Mouse (Mus musculus): ENCODE measurements around the gene Gchfr.

The Gchfr gene

DNA sequence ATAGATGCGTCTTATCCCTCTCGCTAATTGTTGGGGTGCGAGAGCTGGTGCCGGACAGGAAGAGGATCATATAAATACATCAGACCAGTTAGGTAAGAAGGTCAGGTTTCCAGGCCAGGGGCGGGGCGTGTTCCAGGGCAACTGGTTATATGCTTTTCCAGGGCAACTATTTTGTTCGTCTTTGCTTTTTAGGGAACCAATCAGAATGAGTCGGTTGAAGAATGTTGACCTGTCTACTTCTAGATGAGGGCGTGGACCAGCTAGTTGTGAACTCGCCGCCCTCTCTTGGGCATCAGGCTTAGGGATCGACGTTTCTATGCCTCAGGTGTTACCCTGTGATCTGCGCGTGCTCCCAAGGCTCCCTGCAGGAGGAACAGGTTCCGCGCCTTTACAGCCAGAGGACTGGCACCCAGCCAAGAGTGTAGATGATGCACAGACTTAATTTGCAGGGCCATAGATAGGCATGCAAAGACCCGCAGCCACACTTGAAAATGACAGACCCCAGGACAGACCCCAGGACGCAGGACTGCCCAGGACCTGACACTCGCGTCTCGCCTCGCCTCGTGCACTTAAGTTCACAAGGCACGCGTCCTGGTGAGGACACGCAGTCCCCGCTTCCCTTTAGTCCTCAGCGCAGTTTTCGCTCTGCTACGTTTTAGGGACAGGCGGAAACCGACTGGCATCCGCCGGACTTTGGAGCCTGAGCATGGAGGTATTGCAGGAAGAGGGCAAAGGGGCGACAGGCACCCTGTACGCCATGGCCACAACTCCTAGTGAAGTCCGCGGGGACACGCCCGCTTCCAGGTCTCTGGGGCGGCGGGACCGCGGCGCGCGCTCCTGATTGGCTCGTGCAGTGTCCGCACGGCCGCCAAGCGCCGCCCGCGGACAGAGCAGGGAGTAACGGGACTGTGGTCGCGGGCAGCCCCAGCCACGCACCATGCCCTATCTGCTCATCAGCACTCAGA, at the start of gene Gchfr:
TSS of gene Gchfr (plus strand) at position 873 of the 965 bp plus-strand sequence.
- DNase-seq (ENCODE audit: low spot score): peak; percentile 77

DNA sequence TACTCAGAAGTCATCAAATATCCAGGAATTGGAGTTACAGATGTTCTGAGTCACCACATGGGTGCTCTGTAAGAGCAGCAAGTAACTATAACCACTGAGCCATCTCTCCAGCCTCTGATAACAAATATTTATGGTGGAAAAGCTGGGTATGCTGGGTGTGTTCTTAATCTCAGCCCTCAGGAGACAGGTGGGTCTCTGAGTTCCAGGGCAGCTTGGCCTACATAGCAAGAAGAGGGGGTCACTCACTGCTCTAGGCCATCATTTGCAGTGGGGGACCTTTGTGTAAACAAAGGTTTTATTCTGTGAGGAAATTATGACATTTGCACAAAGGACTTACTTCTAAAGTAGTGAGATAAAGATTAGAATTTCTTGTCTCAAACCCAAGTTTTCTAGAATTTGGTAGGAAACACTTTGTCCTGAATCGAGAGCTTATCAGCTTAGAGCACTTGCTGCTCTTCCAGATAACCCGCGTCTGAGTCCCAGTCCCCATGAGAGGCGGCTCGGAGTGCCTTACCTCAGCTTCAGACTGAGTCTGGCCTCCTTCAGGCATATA, 31.2 kb upstream of the Gchfr start:
- DNase-seq (ENCODE audit: low spot score): no peak

DNA sequence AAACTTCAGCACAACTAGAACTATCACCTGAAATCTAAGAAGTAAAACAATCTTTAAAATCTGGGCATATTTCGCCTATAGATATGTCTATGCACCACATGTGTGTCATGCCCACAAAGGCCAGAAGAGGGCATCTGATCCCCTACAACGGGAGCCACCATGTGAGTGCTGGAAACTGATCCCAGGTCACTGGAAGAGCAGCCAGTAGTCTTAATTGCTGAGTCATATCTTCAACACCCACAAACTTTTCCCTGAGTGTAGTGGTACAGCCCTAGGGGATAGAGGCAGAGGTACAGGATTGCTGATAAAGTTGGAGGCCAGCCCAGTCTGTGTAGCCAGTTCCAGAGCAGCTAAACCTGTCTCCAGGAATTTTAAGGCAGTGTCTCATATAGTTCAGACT, 22.4 kb upstream of the Gchfr start:
- no peak for DNase-seq (ENCODE audit: low spot score)

DNA sequence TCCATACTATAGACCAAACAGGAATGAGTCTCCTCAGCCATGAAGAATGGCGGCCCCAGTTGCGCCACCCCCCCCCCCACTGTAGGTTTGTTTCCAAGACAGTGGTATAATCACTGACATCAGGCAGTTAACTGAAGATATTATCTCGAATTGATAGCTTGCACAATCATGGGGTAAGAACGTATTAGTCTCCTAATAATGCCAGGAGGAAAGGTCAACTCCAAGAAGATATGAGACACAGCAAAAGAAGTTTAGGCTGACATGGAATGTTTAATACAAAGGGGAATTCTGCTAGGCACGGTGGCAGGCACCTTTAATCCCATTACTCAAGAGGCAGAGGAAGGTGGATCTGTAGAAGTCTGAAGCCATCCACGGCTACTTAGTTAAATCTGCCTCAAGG, 21.1 kb upstream of the Gchfr start:
- DNase-seq (ENCODE audit: low spot score): no peak

DNA sequence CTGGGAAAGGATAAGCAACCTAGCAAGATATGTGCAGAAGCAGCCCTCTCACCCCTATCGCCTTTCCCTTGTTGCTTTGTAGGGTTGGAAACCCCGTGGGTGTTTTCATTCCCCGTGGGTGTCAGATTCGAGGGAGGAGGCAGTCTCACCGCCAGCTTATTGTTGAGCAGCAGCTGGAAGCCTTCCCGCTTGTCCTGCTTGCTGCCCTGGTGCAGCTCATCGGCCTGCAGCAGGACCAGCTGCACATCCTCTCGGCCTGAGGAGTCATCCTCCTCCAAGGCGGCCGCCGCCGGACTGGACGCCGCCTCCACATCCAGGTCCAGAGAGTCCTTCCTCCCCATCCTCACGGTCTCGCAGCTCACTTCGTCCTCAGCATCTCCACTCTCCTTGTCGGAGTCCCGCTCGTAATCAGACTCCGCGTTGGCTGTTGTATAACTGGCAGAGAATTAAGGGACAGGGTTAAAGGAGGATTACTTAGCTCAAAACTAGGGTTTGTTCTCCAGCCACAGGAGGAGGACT, 20.4 kb upstream of the Gchfr start:
- DNase-seq (ENCODE audit: low spot score): no peak

DNA sequence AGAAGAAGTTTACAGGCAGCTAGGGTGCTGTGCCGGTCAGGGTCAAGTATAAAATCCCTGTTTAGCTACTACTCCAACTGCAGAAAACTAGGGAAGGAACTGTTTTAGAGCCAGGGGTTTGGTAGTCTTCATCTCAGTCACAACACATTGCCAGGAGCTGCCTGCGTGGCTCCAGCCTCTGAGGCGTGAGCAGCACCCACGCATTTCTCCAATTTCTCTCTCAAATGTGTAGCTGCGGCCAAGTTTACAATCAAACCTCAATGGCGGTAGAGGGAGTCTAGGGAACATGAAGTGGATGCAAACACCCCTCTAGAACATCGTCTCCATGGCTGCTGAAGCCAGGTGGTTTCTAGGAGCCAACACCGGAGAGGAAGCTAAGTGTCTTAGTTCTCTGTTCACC, 19.8 kb upstream of the Gchfr start:
- DNase-seq (ENCODE audit: low spot score): no peak

DNA sequence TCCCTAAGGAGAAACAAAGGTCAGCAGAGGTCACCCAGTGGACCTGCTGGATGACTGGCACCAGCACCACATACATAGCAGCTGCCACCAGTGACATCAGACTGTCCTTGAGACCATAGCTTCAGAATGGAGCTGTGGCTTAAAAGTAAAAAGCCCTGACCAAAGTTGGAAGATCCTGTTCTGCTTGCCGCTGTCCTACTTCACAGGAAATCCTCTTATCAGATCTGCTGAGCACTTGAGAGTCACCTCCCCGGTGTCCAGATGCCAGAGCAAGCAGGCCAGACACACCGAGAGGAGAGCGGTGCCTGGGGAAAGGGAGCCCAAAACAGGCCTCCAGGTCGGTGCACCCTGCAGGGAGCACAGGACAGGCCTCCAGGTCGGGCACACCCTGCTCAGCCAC, 15.3 kb upstream of the Gchfr start:
- no peak for DNase-seq (ENCODE audit: low spot score)

DNA sequence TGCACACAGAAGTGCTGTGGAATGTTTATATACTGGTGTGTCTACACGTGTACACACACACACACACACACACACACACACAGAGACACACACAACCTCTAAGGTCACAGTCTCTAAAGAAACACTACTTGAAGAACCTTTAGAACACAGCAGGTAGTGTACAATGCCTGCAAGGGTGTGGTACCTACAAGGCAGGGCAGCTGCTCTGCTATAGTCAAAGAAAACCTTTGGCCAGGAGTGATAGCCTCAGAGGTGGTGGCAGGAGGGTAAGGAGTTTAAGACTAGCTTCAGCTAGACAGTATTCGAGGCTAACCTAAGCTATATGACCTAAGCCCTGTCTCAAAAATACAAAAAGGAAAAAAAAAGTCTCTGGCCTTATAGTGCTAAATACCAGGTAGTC, 12.9 kb upstream of the Gchfr start:
- DNase-seq (ENCODE audit: low spot score): no peak

DNA sequence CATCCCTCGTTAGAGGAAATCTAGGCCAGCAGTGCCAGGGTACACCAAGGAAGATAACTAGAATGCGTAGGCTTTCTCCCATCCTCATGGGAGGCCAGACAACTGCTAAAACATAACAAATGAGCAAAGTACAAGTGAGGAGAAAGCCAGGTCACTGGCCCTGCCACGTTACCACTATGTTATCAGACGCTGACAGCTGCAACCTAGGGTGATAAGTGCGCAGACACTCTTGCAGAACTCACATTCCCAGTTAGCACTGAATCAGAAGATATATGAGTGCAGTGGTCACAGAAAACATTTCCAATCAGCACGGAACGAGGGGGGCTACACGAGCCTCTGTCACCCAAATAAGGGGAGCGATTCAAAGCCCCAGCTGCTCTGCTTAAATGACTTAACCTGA, 12.2 kb upstream of the Gchfr start:
- no peak for DNase-seq (ENCODE audit: low spot score)

DNA sequence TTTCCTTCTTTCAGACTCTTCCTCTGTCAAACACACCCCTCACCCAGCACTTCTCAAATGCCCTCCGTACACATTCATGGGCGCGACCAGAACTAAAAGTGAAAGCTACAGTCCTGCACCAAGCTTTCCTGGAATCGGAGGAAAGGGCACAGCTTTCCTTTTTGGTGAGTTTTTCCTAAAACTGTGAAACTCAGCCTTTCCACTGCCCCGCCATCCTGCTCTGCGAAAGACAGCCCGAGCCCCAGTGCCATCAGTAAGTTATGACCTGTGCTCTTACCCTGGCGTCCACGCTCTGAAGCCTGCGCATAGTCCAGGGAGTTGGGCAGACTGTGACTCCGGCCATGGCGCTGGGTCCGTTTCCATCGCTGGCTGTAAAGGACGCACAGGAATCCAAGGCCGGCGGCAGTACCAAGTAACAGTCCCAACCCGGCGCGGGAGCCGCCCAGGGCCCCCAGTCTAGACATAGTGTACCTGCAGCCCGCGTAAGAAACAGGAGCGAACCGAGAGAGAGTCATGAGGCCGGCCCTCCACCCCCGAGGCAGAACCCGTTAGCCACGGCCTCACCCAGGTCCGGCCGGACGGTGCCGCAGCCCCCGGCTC, 11.4 kb upstream of the Gchfr start:
- peak; percentile 20 for DNase-seq (ENCODE audit: low spot score)

DNA sequence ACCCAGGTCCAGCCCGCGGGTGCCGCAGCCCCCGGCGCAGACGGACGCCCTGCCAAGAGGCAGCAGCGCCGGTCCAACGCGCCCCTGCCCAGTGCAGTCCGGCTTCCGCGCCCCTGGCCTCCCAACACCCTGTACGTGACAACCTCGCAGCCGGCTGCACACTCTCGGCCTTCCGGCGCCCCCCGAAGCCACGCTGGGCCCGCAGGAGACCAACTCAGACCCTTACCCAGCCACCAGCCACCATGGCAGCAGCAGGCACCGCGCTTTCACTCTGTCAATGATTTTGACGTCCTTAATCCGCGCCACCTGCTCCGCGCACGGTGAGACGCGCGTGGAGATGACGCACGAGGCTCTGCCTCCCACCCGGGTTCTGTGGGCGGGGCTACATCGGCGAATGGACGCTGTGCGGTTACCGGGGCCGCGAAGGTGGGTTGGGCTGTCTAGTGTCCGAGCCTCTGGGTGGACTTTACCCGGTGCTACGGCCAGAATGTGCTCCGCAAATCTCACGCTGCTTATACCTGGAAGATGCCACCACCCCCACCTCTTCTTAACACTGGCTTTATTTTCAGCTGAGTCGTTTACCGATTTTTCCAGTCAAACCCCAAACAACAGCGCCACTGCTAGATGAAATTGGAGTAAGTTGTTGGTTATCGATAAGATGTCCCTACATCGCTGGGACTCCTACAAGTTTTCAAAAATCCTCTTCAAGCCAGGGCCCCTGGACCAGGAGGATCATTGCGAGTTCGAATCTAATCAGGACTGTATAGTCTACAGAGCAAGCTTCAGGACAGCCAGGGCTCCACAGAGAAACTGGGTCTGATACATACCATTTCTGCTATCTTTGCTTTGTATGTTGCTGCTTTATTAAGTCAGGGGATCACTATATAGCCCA, 10.6 kb upstream of the Gchfr start, which contains the start of gene Rmdn3:
TSS of gene Rmdn3 (minus strand) at position 354 of the 892 bp plus-strand sequence.
- peak; percentile 97 for DNase-seq (ENCODE audit: low spot score)

DNA sequence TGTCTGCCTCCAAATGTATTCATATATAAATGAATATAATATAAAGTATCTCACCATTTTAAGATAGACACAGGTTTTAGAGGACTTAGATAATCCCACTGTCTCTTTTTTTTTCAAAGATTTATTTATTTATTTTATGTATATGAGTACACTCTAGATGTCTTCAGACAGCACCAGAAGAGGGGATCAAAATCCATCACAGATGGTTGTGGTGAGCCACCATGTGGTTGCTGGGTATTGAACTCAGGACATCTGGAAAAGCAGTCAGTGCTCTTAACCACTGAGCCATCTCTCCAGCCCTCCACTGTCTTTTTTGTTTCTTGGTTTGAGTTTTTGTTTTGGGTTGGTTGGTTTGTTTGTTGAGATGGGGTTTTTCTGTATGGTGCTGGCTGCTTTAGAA, 9.7 kb upstream of the Gchfr start:
- no peak for DNase-seq (ENCODE audit: low spot score)

DNA sequence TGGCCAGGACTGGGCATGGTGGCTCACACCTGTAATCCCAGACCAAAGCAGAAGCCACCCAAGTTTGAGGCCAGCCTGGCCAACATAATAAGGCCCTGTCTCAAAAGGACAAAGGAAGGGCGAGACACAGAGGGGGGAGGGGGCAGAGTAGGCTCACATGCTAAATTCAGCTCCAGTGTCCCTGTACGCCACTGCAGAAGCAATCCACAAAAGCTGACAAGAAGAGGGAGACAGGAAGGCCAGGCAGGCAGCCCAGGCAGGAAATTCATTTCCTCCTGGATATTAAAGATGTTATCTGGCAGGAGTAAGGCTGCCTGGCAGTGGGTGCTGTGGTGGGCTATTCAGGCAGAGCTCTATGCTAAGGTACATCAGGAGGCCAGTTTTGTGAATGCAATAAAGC, 6.3 kb upstream of the Gchfr start:
- no peak for DNase-seq (ENCODE audit: low spot score)

DNA sequence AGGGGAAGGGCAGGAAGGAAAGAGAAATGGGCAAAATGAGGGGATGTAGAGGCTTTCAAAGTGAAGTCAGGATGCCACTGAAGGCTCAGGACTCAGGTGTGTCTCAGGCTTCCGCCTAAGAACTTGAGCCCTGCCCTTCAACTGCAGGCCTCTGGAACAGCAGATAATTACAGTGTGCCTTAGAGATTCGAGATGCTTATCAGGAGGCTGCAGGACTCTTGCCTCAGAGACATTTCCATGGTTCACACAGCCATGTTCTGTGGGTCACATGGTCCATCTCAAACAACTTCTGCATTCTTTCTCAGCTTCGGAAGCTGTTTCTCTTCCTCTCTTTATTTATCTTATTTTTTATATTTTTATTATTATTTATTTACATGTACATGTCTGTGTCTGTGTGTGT, 4.4 kb upstream of the Gchfr start:
- no peak for DNase-seq (ENCODE audit: low spot score)

DNA sequence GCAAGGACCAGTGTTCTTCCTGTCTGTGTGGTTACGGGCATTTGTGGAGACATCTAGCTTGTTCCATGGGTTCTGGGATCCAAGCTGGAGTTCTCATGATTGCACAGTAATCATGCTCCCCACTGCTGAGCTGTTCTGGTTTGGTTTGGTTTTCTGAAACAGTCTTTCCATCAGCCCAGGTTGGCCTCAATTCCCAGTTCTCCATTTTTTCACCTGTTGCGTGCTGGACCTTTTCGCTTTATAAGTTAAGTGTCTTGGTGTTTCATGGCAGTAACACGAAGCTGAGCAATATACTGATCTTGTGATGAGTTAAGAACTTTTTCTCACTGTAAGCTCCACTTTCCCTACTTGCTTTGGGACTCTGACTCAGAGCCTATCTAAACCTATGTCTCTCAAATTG, 3.6 kb upstream of the Gchfr start:
- no peak for DNase-seq (ENCODE audit: low spot score)

DNA sequence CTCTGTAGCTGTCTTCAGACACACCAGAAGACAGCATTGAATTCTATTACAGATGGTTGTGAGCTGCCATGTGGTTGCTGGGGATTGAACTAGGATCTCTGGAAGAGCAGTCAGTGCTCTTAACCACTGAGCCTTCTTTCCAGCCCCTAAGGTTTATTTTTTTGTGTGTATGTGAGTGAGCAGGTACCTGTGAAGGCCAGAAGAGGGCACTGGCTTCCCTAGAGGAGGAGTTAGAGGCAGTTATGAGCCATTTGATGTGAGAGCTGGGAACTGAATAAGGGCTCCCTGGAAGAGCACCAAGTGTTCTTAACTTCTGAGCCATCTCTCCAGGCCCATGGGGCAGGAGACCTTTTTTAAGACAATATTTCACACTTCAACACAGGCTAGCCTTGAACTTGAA, 2.2 kb upstream of the Gchfr start:
- no peak for DNase-seq (ENCODE audit: low spot score)

DNA sequence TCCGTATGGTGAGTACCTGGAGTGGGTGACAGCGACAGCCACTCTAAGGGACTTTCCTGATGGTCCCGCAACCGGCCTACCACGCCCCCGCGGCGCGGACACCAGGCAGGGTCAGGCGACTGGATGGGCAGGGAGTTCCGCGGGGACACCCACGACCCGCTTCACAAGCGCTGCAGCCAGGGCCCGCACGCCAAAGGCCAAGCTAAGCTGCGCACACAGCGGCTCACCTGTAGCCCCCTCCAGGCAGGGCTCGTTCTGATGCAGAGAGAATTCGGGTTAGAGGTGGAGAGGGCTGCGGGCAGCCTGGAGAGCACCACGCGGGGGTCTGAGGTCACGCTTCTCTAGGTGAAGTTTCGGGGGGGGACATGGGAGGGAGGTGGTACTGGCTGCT, 288 bp downstream of the Gchfr start:
- no peak for DNase-seq (ENCODE audit: low spot score)

DNA sequence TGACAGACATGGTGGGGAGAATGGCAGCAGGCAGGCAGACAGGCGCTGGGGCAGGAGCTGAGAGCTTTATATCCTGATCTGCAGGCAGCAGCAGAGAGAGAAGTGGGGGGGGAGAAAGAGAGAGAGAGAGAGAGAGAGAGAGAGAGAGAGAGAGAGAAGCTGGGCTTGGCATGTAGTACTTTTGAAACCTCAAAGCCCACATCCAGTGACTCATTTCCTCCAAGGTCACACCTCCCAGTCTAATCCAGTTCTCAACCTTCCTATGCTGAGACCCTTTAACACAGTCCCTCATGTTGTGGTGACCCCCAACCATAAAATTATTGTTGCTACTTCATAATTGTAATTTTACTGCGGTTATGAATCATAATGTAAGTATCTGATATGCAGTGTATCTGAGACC, 2.7 kb downstream of the Gchfr start:
- DNase-seq (ENCODE audit: low spot score): no peak

DNA sequence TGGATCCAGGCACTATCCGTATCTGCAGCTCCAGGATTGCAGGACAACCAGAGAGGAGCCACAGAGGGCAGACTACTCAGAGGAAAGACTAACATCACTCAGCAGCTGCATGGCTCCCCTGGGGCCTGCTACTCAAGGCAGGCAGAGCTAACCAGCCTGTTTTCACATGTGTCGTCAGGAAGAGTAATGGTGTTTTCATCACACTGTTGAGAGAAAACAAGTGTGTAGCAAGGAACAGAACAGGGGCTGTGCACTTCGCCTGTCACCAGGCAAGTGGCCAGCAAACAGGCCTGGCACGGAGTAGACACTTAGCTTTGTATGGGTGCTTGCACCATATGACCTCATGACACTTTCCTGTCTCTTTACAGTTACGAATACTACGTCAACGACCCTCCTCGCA, 4.0 kb downstream of the Gchfr start:
- DNase-seq (ENCODE audit: low spot score): no peak

DNA sequence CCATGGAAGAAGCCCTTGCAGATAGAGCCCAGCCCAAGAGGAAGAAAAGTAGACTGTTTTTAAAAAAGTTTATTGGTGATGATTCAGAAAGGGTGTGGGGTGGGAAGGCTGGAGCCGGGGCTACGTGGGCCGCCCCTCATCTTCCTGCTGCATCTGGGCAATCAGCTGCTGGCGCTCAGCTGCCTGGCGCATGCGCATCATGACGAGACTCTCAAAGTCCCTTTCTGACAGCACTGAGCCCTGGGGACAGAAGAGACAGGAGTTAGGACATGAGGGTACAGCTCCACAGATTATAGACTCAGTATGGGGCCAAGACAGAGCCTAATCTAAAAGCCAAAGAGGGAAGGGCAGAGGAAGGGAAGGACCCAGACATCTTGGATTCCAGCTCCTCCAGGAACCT, 4.9 kb downstream of the Gchfr start:
- DNase-seq (ENCODE audit: low spot score): no peak

DNA sequence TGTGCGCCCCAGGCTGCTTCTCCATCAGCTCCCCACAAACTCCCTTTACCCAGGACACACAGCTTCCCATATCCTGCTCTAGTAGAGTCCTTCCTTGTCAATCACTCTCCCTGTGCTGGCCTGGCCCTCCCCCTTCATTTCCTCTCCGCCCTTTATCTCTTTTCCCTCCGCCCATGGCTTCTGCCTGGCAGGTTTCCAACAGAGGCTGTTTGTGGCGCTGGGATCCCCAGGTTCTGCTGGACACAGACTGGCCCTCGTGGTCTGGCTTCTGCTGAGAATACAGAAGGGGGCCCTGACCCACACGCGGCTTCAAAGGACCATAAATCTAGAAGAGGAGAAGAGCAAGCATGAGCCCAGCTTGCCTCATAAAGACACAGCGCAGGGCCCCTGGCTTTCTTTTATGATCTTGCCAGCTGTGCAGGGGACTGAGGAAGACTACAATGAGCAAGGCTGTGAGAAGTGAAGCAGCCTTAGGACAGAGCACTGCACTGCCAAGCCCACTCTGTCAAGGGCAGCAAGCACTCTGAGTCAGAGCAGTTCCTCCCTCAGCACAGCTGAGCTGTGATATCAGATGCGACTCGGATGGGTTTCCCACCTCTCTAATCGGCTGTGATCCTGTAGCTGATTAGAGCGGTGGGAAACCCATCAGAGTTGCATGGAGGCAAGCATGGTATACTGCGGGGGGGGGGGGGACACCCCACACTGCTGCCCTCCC, 5.4 kb downstream of the Gchfr start:
- peak; percentile 55 for DNase-seq (ENCODE audit: low spot score)
